Mouse (Mus musculus): ENCODE data around the gene Plxna2. TPM values are rescaled to one million over a fixed set of nuclear protein-coding genes. Genes with fewer than 3 reads are reported as not detected.

Plxna2 gene
- polyA plus RNA-seq, 1 experiment, result 1.6 TPM

DNA sequence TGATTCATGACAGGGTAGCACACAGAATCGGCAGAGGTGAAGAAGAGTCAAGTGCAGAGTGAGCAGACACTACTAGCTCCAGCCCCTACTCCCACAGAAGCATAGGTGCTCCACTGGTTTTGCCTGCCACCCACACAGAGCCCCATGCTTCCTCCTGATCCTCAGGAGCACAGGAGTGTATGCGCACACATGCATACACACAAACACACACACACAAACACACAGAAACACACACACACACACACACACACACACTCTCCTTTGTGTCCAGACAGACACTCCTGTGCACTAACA is 234.0 kb downstream of the Plxna2 start:
- H3K36me3 ChIP-seq (ENCODE audit: control insufficient read depth, insufficient read depth, low read length, poor library complexity, severe bottlenecking), result no peaks in the 10 kb centered on the region
- H3K9ac ChIP-seq (ENCODE audit: low read depth, poor library complexity, severe bottlenecking), result no peak overlapping the region
- TF ChIP-seq EP300 (IDR thresholded peaks at IDR 0.05; ENCODE audit: insufficient read depth, low read depth, low read length), result no peak
- no peak for TF ChIP-seq POLR2A (IDR thresholded peaks at IDR 0.05; ENCODE audit: insufficient read depth, low read length)
- no peak for TF ChIP-seq CTCF (IDR thresholded peaks at IDR 0.05; ENCODE audit: low read depth, low read length)
- H3K27ac ChIP-seq (ENCODE audit: insufficient read depth, low read length), result no peak overlapping the region
- no peaks in the 10 kb centered on the region for H3K9me3 ChIP-seq (replicated peaks; ENCODE audit: control insufficient read depth, insufficient read depth, low read length, poor library complexity, severe bottlenecking)
- H3K27me3 ChIP-seq (ENCODE audit: control insufficient read depth, insufficient read depth, low read length, poor library complexity, severe bottlenecking), result no peaks in the 10 kb centered on the region; the same call in 1 of the 2 replicates
- no peaks in the 10 kb centered on the region for H3K4me1 ChIP-seq (ENCODE audit: control insufficient read depth, insufficient read depth, low read length)
- H3K4me3 ChIP-seq (ENCODE audit: low read depth, low read length), result no peak overlapping the region
